Mouse (Mus musculus) layer of hippocampus, adult 18-20 months (tissue): ENCODE results near the gene Gm3558. TPM values are rescaled to one million over a fixed set of nuclear protein-coding genes. Genes with fewer than 3 reads are reported as not detected.
A peak's percentile ranks its signal among the peaks of the same experiment; 100 is the strongest.
"Not testable (repeated sequence)": the region's sequence is repeated elsewhere in the genome, so short reads cannot be mapped to it uniquely, and the experiment has no call there.

Experiments
- DNase-seq, 2 experiments: peaks; one replicate each; pipeline ENCODE4 v3.0.0; 2022; ENCODE audit warnings: low spot score in 2 of 2
- long read RNA-seq: library from polyadenylated mRNA; stranded (forward); transcript quantifications from one replicate; pipeline ENCODE4 v2.0.0, GENCODE M21; 2021
- total RNA-seq, 2 experiments: library from RNA; stranded (reverse); gene quantifications; 2 replicates each; pipeline ENCODE4 v1.2.3; 2021

Gm3558 gene
- 1 to 10 TPM; 7.1 to 8.7 TPM for total RNA-seq
- long read RNA-seq, partial matches to known transcripts: 4 of 12 reads
- long read RNA-seq, other reads (novel, unspliced or antisense): 8 of 12 reads

DNA sequence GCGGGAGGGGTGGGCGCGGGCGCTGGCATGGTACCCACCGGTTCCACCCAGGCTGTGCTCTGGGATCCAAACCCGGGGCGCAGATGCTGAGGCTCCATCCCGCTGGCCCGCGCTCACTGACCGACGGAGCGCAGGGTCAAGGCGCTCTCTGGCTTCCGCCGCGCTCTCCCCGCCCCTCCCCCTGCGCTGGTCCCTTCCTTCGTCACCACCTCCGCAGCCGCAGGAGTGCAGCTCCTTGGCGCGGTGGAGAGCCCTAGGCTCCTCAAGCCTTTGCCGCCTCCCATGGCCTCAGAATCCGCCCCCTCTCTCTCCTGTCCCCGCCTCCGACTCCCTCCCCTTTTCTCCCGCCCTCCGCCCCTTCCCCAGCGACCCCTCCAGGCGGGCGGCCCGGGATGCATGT is at the start of gene Gm3558:
TSS of gene Gm3558 (minus strand) at position 185 of the 400 bp plus-strand sequence.
- not testable (repeated sequence) for DNase-seq

DNA sequence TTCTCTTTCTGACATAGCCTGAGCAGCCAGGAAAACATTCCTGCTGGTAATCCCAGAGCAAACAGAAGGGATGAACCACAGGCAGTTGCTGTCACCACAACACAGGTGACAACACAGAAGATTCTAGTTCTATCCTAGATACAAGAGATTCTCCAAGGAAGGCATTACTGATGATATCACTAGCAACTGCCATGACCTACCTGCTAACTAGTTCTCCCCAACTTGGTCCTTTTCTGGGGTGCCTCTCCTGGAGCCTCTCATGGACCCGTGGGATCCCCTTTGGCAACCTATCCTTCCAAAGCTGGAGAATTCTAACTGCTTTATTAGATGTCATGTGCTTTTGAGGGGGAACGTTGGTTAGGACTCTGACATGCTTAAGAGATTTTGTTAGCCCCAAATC is 27.1 kb upstream of the Gm3558 start, which contains the start of gene Gm10338:
TSS of gene Gm10338 (minus strand) at position 101 of the 400 bp plus-strand sequence.
- DNase-seq: not testable (repeated sequence)

DNA sequence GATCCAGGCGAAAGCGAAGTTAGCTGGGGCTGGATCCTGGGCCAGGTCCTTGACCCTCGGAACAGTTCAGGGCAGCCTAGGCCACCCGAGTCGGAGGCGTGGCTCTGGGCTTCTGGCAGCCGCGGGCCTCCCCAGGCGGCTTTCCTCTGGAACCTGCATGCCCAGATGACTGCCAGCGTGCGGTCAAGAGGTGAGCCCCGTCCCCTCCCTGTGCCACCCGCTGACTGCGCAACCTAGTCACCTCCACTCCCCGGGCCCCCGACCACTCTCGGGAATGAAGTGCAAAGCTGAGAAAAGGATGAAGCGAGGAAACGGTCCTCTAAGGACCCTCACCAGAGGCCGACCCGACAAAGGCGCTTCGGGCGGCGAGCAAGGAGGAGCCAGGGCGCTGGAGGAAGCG is 476 bp downstream of the Gm3558 start:
- DNase-seq: not testable (repeated sequence)

DNA sequence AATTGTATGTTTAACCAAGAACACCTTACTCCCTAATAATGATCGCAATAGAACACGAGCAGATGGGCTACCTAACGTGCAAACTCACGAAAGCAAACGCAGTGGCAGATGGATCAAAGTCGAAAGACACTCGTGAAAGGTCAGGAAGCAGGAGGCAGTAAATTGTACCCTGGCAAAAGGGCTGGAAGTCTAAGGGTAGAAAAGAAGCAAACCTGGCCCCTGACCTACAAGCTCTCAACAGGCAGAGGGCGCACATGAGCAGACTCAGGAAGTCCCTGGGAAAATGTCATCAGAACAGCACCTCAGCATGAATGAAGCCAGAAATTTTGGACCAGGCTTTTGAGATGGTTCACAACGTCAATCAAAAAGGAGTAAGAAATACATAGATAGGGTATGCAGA is 1.1 kb downstream of the Gm3558 start:
- DNase-seq: peak in 1 of 2 experiments; percentile 27

Other genes with a start within 250 kb of the Gm3558 start
- gene Gm5797, start 236.2 kb downstream of the Gm3558 start, total RNA-seq: not detected
- not detected for gene Gm8374, start 203.4 kb downstream of the Gm3558 start, total RNA-seq
- under 1 TPM in 1 of 2 experiments, not detected in 1; 0.23 TPM for gene Gm3755, start 117.6 kb downstream of the Gm3558 start, total RNA-seq
- not detected for gene Gm3752, start 84.8 kb downstream of the Gm3558 start, total RNA-seq
- gene Gm10338, start 27.0 kb upstream of the Gm3558 start, total RNA-seq: not detected
- not detected for gene Gm10128, start 75.4 kb upstream of the Gm3558 start, total RNA-seq
- gene Gm26661, start 223.0 kb upstream of the Gm3558 start, total RNA-seq: not detected
- 10 to 100 TPM; 40.3 to 62.2 TPM for gene Flnb, start 249.4 kb upstream of the Gm3558 start, total RNA-seq